Mouse (Mus musculus): Measurements from ENCODE around the gene Tapbpl. TPM values are rescaled to one million over a fixed set of nuclear protein-coding genes. Genes with fewer than 3 reads are reported as not detected.
"Not testable (repeated sequence)": the region's sequence is repeated elsewhere in the genome, so short reads cannot be mapped to it uniquely, and the experiment has no call there.

The Tapbpl gene
- total RNA-seq (2022), result 10 to 100 TPM; 11.6 to 13.9 (median 12.6) TPM

DNA sequence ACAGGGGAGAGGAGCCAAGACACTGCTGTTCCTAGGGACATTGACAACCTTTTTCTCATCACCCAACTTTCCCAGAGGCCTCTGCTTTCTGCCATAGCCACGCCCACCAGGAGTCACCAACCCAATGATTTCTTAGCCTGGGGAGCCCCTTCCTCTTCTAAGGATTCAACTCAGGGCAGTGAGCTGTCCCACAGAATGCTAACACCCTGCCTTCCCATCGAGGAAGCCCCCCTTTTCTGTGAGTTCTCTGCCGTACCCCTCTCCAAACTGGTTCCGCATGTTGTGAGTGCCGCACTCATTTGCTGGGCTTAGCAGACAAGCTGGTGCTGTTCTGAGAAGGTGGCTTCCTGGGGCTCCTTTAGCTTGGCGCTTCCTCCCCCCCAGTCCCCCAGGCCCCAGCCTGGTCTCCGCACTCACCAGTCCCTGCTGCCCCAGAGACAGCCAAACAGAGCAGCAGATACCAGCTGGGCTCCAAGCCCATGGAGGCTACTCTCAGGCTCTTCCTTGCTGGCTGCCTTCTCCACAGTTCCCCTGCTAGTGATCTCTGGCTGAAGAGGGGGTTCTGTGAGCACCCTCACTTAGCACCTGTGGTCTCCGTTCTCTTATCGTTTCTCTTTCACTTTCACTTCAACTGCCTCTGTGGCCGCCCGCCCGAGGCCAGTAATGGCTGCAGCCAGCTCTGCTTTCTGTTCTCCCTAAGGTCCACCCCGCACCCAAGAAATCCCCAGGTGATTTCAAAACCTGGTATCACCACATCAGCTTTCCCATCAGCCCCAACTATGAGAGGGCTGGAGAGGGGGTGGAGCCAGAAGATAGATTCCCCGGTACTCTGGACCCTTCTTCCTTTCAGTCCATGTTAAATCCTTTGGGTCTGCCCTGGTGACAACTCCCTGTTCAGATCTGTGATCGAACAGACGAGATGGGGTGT lies at the start of gene Tapbpl:
TSS of gene Tapbpl (minus strand) at position 744 of the 928 bp plus-strand sequence.
- peak; percentile 60 for DNase-seq

DNA sequence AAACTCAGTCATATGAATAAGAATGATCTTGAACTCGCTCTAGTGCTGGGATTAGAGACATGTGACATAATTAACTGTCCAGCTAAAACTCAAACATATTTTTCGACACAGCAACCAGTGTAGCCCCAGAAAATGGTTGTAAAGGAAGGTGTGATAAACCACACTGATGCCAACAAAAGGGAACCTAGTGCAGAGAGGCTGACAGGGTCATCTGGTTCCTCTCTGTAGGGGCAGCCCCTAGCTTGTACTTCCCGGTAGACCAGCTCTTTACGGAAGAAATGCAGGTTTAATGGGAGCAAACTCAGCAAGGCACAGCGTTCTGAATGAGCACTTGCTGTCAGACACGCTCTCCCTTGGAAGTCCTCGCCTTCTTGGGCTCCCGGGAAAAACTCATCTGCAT lies 48.1 kb upstream of the Tapbpl start:
- DNase-seq, result no peak

DNA sequence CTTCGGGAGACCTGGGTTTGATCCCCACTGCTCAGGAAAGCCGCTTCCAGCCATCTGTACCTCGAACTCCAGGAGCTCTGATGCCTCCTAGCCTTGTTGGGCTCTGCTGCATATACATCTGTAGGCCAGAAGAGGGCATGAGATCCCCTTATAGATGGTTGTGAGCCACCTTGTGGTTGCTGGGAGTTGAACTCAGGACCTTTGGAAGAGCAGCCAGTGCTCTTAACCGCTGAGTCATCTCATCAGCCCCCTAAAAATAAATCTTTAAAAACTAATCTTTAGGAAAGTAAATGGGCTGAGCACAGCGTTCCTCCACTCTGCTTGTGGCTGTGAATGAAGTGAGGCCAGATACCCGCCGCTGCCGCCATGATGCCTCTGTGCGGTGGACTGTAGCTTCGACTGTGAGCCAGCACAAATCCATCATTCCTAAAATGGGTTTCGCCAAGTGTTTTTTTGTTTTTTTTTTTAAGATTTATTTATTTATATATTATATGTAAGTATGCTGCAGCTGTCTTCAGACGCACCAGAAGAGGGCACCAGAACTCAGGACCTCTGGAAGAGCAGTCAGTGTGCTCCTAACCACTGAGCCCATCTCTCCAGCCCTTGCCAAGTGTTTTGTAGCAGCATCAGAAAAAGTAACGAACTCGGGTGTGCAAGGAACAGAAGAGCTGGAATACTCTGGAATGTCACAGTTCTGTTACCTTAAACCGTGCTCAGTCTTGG lies 43.3 kb upstream of the Tapbpl start:
- peak; percentile 28 for DNase-seq

DNA sequence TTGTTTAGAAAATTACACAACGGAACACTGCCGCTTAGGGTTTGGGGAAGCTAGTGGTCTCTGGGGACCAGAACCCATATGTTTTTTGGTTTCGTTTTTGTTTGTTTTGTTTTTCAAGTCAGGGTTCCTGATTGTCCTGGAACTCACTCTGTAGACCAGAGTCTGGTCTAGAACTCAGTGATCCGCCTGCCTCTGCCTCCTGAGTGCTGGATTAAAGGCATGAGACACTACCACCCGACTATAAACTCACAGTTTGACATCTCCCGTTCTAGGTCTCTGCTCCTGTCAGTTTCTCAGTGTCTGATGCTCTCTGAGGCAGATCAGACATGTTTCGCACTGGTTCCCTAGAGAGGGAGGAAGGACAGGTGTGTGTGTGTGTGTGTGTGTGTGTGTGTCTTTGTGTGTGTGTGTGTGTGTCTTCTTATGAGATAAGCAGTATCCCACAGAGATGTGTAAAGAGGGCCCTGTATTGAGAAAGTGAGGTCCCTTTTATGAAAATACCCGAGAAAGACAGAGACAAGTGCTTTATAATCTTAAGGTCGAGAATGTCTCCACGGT lies 40.6 kb upstream of the Tapbpl start:
- no peak for DNase-seq

DNA sequence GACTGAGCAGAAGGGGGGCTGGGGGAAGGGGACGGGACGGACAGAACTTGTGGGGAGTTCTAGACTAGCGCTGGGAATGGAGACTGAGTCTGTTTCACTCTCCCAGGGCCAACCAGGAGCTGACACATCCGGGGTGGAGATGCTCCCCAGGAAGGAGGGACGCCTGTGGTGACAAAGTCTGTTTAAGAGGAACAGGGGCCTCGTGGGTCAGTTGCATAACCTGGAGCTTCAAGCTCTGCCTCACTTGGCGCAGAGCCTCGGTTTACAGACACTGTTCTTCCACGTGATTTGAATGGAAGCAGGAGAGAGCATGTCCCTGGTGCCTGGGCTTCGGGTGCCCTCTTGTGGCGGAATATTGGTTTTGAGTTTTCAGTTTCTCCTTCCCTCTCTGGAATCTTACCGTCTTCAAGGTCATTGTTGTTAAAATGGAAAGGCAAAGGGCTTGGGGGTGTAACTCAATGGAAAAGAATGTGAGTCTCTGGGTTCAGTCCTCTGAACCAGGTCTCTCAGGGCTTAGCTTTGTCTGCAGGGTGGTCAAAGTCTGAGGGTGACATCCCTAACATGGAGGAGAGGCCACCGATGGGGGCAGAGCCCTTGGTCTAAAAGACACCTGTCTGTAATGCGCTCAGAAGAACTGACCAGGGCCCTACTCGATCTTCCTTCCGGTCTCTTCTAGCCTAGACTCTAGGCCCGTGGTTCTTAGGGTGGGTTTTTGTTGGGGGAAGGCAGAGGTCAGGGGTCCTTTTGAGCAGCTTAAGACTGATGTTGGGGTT lies 40.0 kb upstream of the Tapbpl start:
- DNase-seq, result peak; percentile 92

DNA sequence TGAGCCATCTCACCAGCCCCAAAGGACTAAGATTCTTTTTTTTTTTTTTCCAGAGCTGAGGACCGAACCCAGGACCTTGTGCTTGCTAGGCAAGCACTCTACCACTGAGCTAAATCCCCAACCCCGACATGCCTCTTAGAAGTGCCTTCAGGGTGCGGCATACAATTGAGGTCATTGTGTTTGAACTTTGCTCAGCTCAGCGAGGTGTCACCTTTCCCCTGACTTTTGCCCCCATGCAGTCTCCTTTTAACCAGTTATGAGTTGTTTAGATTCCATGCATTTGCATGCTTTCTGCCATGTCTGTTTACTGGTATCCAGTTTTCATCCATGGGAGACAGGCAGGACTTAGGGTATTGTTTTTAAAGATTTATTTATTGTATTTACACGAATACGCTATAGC lies 37.1 kb upstream of the Tapbpl start:
- no peak for DNase-seq

DNA sequence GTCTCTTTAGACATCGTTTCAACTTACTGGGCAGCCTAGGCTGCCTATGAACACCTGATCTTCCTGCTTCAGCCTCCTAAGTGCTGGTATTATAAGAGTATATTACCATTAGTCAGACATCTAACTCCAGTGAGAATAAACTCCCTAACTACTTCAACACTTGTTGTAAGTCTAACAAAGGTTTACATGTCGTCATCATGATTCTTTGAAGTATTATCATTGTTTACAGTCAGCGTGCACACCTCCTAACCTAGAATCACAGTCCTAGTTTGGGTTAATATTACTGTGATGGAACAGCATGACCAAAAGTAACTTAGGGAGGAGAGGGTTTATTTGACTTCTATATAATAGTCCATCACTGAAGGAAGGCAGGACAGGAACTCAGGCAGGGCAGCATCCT lies 35.8 kb upstream of the Tapbpl start:
- no peak for DNase-seq

DNA sequence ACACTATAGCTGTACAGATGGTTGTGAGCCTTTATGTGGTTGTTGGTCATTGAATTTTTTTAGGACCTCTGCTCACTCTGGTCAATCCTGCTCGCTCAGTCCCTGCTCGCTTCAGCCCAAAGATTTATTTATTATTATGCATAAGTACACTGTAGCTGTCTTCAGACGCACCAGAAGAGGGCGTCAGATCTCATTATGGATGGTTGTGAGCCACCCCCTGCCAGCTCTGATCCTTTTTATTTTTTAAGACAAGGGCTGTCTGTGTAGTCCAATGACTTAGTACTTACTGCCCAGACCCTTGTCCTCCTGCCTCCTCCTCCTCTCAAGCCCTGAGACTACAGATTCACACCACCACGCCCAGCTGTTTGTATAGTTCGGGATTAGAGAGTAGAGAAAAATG lies 34.9 kb upstream of the Tapbpl start:
- DNase-seq, result not testable (repeated sequence)

DNA sequence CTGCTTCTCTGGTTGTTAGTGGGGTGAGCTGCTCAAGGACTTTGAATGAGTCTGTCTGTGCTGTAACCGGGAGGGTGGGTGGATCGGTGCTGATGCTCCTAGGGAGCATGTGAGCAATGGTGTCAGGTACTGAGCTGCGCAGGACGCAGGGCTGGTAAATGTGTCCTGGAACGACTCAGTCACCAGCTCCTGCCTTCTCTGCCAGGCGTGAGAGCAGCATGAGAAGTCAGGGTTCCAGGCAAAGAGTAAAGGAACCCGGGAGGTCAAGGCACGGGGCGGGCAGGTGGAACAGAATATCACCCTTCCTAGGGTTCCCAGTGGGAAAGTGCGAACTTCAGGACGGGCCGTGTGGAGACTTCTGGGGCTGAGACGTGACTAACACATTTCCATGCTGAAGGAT lies 34.4 kb upstream of the Tapbpl start:
- DNase-seq, result no peak

DNA sequence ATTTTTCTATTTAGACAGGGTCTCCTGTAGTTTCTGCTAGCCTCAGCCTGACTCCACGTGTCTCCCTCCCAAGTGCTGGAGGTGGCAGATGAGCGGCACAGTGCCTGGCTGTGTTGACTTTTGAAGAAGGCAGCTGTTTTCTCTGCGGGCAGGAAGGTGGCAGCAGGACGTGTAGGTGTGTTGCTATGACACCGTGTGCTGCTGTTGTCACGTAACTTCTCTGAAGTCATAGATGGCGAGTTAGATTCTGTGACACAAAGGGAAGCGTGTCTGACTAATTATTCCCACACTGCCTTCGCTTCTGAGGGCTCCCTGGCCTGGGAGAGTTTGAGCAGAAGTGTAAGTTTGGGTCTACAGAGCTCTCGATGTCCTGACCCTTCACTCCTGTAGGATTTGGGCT lies 33.6 kb upstream of the Tapbpl start:
- no peak for DNase-seq

DNA sequence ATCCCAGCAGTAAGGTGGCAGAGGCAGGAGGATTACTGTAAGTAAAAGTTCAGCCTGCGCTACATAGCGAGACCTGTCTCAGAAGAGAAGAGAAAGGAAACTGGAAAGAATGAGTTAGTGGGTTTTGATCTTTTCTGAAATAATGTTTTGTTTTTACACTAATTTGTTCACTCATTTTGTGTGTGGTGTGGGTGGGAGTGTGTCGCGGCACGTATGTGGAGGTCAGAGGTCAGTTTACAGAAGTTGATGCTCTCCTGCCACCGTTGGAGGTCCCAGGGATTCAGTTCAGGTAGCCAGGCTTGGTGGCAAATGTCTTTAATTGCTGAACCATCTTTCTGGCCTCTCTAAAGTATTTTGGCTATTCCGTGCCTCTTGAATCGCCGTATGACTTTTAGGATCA lies 32.6 kb upstream of the Tapbpl start:
- no peak for DNase-seq

DNA sequence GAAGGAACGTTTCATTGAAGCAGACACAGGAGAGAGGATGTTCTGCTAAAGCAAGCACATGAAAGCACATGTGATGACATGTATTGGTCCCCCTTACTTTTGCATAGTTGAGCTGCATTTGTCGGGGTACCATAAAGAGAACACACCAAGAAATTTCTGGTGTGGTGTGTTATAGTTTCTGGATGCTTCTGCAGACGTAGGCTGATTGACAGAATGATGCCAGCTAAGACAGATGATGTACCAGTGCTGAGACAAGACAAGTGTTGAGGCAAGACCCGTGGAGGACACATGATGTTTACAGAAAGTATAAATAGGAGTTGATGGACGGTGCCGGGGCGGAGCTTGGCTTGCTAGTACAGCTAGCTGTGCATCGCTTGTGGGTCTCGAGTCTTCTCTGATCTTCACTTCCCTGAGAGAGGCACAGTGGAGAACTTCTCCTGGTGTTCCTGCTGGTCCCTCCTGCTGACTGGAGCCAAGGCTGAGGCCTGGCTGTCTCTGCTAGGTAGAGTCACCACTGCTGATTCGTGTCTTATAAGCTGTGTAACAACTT lies 28.4 kb upstream of the Tapbpl start:
- DNase-seq, result no peak

DNA sequence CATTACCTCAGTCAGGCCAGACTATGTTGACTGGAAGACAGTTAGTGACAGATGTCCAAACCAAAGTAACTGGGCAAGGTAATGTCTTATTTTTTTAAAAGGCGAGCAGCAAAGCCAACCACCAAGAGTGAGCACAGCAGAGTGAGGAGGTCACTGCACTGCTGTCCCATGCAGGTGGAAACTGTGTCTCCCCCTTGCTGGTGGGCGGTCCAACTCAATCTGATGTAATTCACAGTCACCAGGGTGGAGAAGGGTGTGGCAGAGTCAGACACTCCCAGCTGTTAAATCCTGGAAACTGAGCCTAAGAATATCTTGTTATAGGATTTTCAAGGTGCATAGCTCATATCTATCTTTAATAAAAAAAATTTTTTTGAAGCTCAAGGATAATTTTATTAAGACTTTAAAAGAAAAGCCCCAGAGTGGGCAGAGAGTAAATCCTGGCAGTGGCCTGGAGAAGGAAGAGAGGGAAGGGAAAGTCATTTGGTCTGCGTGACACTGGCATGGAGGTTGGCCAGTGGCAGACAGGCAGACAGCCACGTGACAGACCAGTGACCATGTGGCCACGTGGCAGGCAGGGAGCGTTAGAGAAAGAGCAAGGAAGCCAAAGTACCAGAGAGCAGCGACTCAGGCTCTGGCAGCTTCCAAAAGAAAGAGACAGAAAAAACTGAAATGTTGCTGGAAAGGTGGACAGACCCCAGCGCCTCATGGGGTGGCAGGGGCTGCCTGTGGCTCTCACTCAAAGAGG lies 24.7 kb upstream of the Tapbpl start:
- DNase-seq, result peak; percentile 38

DNA sequence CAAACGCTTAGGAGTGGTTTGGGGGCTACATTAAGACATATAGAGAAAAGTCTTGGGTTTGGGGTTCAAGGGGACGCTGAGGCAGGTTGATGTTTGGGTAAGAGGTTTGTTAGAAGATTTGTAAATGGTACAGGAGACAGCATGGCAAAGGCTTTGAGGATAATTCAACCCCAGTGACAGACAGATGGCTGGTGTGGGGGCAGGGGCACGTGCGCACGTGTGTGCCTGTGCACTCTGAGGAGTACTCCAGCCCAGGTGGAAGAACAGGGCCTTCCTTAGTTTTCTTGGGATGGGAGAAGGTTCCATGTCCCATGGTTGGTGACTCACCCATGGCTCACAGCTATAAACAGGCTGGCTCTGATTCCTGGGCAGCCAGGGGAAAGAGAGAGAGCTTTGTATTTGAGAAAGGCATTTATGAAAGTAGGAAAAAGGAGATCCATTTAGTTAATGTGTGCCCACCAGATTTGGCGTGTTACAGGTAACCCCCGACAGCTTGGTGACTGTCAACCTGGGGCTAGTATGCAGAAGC lies 23.9 kb upstream of the Tapbpl start:
- no peak for DNase-seq

DNA sequence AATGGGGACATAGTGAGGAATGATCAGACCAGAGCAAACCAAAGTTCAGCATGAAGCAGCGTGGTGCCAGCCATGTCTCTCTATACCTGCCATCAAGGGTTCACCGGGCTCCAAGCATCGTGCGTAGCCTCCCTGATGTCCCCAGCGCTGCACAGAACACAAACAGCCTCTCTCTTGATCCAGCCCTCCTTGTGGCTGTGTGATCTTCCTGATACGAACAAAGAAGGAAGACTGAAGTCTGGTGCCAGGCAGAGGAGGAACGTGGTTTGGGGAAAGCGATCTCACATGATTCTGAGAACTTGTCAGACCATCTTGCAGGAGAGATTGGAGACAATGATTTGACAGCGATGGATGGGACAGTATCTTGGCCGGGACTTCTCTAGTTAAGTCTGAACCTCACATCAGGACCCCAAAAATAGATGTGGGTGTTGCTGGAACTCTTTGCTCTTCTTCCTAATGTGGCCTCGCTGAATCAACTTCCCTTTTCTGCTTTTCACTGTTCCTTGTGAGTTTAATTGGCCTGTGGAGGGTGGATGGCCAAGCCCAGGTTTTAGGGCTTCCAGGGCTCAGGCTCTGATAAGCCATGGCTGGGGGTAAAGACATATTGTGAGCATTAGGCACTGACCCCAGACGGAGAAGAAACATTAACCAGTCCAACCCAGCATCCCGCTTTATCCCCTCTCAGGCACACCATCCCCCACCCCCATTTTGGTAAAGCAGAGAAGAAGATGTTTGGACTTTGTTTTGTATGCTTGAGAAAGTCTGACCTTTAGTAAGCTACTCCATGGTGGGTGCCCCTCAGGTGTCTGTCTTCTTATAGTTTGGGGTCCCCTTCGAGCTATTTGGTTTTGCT lies 22.4 kb upstream of the Tapbpl start:
- no peak for DNase-seq

DNA sequence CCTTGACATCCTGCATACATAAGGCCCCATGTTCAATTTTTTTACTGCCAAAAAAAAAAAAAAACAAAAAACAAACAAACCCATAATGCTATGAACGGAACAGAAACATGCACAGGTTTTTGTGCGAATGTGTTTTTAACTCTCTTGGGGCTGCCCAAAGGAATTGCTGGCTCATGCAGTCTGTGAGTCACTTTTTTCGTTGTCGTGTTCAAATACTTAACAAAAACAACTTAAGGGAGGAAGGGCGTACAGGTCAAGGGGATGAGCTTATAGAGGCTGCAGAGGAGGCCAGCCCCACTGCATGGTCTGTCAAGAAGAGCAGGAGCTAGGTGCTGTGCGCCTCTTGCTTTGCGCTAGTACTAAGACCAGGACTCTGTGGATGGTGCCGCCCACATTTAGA lies 21.1 kb upstream of the Tapbpl start:
- no peak for DNase-seq

DNA sequence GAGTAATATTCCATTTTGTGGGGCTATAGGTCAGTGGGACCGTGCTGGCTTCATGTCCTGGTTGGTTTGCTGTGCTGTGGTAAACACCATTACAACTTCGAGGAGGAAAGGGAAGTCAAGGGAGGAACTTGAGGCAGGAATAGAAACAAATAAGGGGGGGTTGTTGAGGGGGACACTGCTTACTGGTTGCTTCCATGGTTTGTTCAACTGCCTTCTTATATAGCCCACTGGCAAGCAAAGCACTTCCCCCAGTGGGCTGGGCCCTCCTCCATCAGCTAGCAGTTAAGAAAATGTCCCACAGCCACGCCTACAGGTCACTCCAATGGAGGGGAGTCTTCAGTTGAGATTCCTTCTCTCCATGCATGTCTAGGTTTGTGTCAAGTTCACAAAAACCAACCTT lies 20.6 kb upstream of the Tapbpl start:
- DNase-seq, result no peak

DNA sequence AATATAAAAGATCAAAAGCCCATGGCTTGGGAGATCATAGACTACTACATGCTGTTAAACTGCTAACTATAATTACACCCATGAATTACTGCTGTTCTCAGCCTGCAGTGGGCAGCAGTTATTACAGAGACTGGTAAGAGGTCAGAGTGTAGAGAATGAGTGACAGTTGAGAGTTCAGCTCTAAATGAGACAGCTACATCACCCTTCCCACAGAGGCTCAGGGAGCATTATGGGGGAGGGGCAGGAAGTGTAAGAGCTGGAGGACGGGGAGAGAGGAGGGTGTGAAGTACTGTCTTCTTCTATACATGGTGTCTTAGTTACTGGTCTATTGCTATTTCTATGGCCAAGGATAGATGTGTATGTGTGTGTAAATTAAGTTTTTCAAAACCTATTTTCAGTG lies 12.9 kb upstream of the Tapbpl start:
- no peak for DNase-seq

DNA sequence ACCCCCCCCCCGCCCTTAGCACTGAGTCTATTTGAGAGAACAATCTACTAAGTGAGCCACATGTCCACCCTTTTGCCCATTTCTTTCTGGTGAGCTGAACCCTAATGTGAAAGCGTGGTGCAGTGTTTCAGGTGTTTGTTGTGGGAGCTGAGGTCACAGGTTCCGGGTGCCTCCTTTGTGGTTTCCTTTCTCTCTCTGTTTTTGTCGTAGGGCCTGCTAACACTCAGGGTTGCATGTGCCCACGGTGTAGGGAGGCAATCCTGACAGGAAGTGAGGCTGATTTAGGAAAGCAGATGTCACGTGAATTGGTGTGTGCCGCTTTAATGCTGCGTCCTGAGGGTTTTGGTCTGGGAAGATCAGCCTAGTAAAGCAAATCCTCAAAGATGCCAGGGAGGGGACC lies 9.9 kb upstream of the Tapbpl start:
- no peak for DNase-seq

DNA sequence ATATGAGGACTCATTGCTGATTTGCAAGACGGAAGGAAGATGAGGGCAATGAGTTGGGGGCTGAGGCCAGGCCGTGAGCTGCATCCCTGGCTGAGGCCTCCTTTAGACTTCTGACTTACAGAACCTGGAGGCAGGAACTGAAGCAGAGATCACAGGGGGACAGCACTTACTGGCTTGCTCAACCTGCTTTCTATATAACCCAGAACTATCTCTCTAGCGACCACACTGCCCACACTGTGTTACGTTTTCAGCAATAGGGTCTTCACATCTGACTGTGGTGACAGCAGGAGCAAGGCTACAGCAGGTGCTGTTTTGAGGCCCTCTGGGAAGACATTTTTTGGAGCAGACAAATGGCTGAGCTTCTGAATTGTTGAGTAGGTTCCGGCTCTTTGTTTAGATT lies 9.0 kb upstream of the Tapbpl start:
- no peak for DNase-seq

All from adrenal gland, adult 8-10 months (tissue).